Mouse (Mus musculus) myocyte (in vitro differentiated cells): ENCODE results near the gene Gpr180.

Experiments
- POLR2A ChIP-seq: IDR thresholded peaks from one replicate; pipeline ENCODE4 v1.6.1; 2011; ENCODE audit warnings: low read depth, mild to moderate bottlenecking, control low read depth, moderate library complexity; ENCODE audit not compliant: insufficient read length
- POLR2AphosphoS2 ChIP-seq: IDR thresholded peaks from one replicate; pipeline ENCODE4 v1.6.1; 2011; ENCODE audit warnings: low read depth, control low read depth; ENCODE audit not compliant: insufficient read length
- USF1 ChIP-seq: IDR thresholded peaks from one replicate; pipeline ENCODE4 v1.6.1; 2011; ENCODE audit warnings: low read depth, mild to moderate bottlenecking, control low read depth, moderate library complexity

GRCm38 (mm10) chr14:118202006-118202405 lies 65.0 kb downstream of the Gpr180 start:
- TF ChIP-seq POLR2A (no peak), POLR2AphosphoS2 (no peak), USF1 (no peak)
